Mouse (Mus musculus) stomach, postnatal 0 days (tissue): ENCODE data around the gene 4833439L19Rik. TPM values are rescaled to one million over a fixed set of nuclear protein-coding genes. Genes with fewer than 3 reads are reported as not detected.

ENCODE experiments used
- ATAC-seq: fragments of 200-750 bp; cut with Nextera tagmentation; 2 replicates; pipeline ENCODE4 v1.8.0; 2017; ENCODE audit not compliant: low FRiP score, low TSS enrichment
- DNase-seq: peaks from one replicate; pipeline ENCODE4 v3.0.0-alpha.2; 2016; ENCODE audit warnings: low spot score
- H3K27ac ChIP-seq: fragments of 300-500 bp; sonication (generic); replicated peaks from 2 replicates; pipeline ENCODE4 v1.5.1; 2014; ENCODE audit warnings: mild to moderate bottlenecking, control low read depth
- H3K27me3 ChIP-seq: fragments of 300-500 bp; sonication (generic); 2 replicates; pipeline ENCODE4 v1.6.1; 2014; ENCODE audit warnings: low read length; ENCODE audit not compliant: control insufficient read depth, insufficient read depth
- H3K36me3 ChIP-seq: fragments of 300-500 bp; sonication (generic); 2 replicates; pipeline ENCODE4 v1.6.1; 2014; ENCODE audit warnings: low read length, mixed read lengths; ENCODE audit not compliant: control insufficient read depth, insufficient read depth
- H3K4me1 ChIP-seq: fragments of 300-500 bp; sonication (generic); replicated peaks from 2 replicates; pipeline ENCODE4 v1.6.1; 2014; ENCODE audit warnings: antibody characterized with exemption; ENCODE audit not compliant: control insufficient read depth, insufficient read depth
- H3K4me2 ChIP-seq: fragments of 300-500 bp; sonication (generic); replicated peaks from 2 replicates; pipeline ENCODE4 v1.6.1; 2014; ENCODE audit warnings: low read depth, mild to moderate bottlenecking, control low read depth, moderate library complexity
- H3K4me3 ChIP-seq: fragments of 300-500 bp; sonication (generic); 2 replicates; pipeline ENCODE4 v1.5.1; 2014; ENCODE audit warnings: low read depth, low read length, control low read depth
- H3K9ac ChIP-seq: fragments of 300-500 bp; sonication (generic); 2 replicates; pipeline ENCODE4 v1.6.1; 2014; ENCODE audit warnings: mild to moderate bottlenecking, low read length, control low read depth, mixed read lengths
- H3K9me3 ChIP-seq: fragments of 300-500 bp; sonication (generic); 2 replicates; pipeline ENCODE4 v1.6.1; 2016; ENCODE audit warnings: low read length; ENCODE audit not compliant: control insufficient read depth
- CTCF ChIP-seq: IDR thresholded peaks from 2 replicates; pipeline ENCODE4 v1.5.1; 2016; ENCODE audit warnings: antibody characterized with exemption, low read depth, mild to moderate bottlenecking, moderate library complexity
- EP300 ChIP-seq: optimal IDR thresholded peaks from 2 replicates; pipeline ENCODE3; 2016; ENCODE audit warnings: antibody characterized with exemption
- WGBS: fragments of 180-500 bp; shearing (Covaris S2); extraction: QIAGEN DNeasy Blood & Tissue Kit; methylation state at CpG from one replicate; pipeline ENCODE4 v1.1.7; 2014; 5-methylcytosine and 5-hydroxymethylcytosine counted together
- polyA plus RNA-seq: library from polyadenylated mRNA; unstranded; fragments of >200 nt; fragmentation: Nextera tagmentation; extraction: Ambion mirVana; gene quantifications from 2 replicates; pipeline ENCODE4 v1.2.1, GENCODE M21; 2015

The 4833439L19Rik gene
- polyA plus RNA-seq, 1 experiment from 2014 or later, result 87.0 TPM

DNA sequence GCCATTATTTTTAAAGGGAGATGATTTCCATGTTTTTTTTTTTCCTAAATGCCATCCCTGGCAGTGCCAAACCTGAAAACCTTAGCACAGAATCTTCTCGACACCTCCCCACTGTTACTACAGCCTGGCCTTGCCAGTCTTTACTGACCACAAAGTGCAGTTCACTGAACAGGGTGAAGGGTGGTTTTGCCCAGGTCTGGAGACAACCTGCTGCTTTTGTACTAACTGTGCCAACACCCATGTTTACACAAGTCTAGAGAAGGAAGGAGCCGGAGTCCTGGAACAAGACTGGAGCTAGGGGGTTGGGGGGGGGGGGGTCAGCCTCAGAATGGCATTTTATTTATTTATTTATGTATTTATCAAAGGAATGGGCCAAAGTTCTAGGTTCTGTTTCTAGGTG, 16.1 kb upstream of the 4833439L19Rik start:
- TF ChIP-seq CTCF (no peak), EP300 (no peak)
- no peak overlapping the region for H3K4me3 ChIP-seq
- H3K4me2 ChIP-seq, result no peak overlapping the region
- peaks cover 14% of the 10 kb centered on the region for H3K36me3 ChIP-seq
- ATAC-seq (peak; percentile 80), DNase-seq (peak; percentile 58)
- H3K27ac ChIP-seq, result peak overlapping the region; percentile 77
- WGBS, result 51% methylated on average over 2 of the region's 2 CpGs
- H3K9ac ChIP-seq, result no peak overlapping the region
- no peaks in the 10 kb centered on the region; the same call in 1 of the 2 replicates for H3K4me1 ChIP-seq
- H3K9me3 ChIP-seq, result no peaks in the 10 kb centered on the region
- no peaks in the 10 kb centered on the region for H3K27me3 ChIP-seq

DNA sequence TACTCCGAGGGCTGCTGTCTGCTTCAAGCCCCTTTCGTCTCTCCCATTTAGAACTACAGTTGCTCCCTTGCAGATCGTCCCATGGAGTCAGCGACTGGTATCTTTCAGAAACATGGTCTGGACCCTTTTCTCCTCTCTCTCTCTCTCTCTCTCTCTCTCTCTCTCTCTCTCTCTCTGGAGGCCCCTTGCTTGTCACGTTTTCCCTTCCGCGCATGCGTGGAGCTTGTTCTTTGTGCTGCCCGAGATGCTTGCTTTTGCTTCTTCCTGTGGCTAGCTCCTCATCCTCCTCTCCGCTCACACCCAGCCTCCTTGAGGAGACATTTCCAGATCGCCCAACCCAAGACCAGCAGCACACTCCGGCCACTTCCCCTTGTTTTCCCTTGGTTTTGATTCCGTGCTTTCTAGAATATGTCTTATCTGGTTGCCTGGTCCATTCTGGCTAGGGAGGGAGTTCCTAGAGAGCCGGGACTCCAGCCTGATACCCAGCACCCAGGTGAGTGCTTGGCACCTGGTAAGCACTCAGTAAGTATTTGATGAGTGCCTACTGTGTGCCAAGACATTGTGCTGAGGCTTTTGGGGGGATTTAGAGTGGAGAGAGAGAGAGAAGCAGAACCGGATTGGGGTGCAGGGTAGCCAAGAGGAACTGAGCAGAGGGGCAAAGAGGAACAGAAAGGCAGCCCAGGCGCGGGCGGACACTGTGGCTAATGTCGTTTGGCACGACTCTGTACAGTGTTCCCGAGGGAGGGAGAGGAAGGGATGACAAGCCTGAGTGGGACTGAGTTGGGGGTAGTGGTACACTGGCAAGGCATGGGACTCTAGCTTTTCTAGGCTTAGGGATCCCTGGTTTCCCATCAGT, 12.6 kb upstream of the 4833439L19Rik start:
- Histone ChIP-seq H3K36me3 (no peaks in the 10 kb centered on the region), H3K4me2 (no peak overlapping the region), H3K9ac (no peak overlapping the region)

GRCm38 (mm10) chr13:54575489-54575888, 10.3 kb upstream of the 4833439L19Rik start:
- Histone ChIP-seq H3K4me3 (peak overlapping the region; percentile 92), H3K36me3 (no peaks in the 10 kb centered on the region), H3K4me1 (peaks cover 4% of the 10 kb centered on the region; the same call in 1 of the 2 replicates), H3K4me2 (peak overlapping the region; percentile 90), H3K27me3 (no peaks in the 10 kb centered on the region), H3K9me3 (no peaks in the 10 kb centered on the region), H3K9ac (peak overlapping the region; percentile 83), H3K27ac (peak overlapping the region; percentile 83)
- 1% methylated on average over 19 of the region's 19 CpGs for WGBS
- TF ChIP-seq CTCF (no peak), EP300 (no peak)
- ATAC-seq (no peak), DNase-seq (peak; percentile 27)

More for the DNA sequence above, 12.6 kb upstream of the 4833439L19Rik start:
- ATAC-seq (no peak), DNase-seq (no peak)
- TF ChIP-seq CTCF (no peak), EP300 (no peak)
- WGBS, result 82% methylated on average over 21 of the region's 21 CpGs
- no peak overlapping the region for H3K4me3 ChIP-seq
- H3K4me1 ChIP-seq, result peaks cover 4% of the 10 kb centered on the region; the same call in 1 of the 2 replicates
- peak overlapping the region; percentile 24 for H3K27ac ChIP-seq
- H3K27me3 ChIP-seq, result no peaks in the 10 kb centered on the region
- no peaks in the 10 kb centered on the region for H3K9me3 ChIP-seq

GRCm38 (mm10) chr13:54574854-54575481, 9.7 kb upstream of the 4833439L19Rik start, which contains the start of gene Arl10:
Arl10 (plus strand) TSS chr13:54575015.
- Histone ChIP-seq H3K27ac (peak within 1 kb of the TSS; percentile 83), H3K9ac (peak within 1 kb of the TSS; percentile 83), H3K4me1 (peaks cover 4% of the 10 kb centered on the region; the same call in 1 of the 2 replicates), H3K27me3 (no peaks in the 10 kb centered on the region), H3K9me3 (no peaks in the 10 kb centered on the region), H3K4me2 (peak within 1 kb of the TSS; percentile 90), H3K36me3 (no peaks in the 10 kb centered on the region), H3K4me3 (peak within 1 kb of the TSS; percentile 92)
- TF ChIP-seq EP300 (no peak), CTCF (peak; percentile 34; the same call in 1 of the 2 replicates)
- DNase-seq (peak; percentile 81), ATAC-seq (peak; percentile 84)
- under 1% methylated on average over 50 of the region's 55 CpGs for WGBS

DNA sequence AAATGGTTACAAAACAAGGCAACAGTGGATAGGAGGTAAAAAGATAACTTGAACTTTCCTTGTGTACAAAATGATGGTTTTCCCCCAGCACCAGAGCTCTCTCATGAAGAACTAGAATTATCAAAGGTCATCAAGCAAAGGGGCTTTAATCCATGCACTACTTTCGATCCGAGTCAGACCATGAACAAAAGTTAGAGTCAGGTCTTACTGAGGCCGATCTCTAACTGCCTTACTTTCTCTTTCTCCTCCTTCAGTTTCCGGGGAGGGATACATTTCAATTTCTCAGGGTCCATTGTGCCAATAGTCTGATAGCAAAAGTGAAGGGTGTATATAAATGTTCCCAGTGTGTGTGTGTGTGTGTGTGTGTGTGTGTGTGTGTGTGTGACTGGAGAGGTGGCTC, 7.4 kb upstream of the 4833439L19Rik start:
- TF ChIP-seq EP300 (no peak), CTCF (no peak)

More for the DNA sequence above, 7.4 kb upstream of the 4833439L19Rik start:
- Histone ChIP-seq H3K4me3 (no peak overlapping the region), H3K9me3 (no peaks in the 10 kb centered on the region), H3K27me3 (no peaks in the 10 kb centered on the region), H3K36me3 (no peaks in the 10 kb centered on the region), H3K9ac (no peak overlapping the region), H3K27ac (no peak overlapping the region), H3K4me2 (no peak overlapping the region), H3K4me1 (peaks cover 4% of the 10 kb centered on the region; the same call in 1 of the 2 replicates)
- no peak for ATAC-seq
- DNase-seq, result no peak
- WGBS, result 83% methylated on average over 4 of the region's 4 CpGs
